Mouse (Mus musculus): ENCODE measurements around the gene Prr11. TPM values are rescaled to one million over a fixed set of nuclear protein-coding genes. Genes with fewer than 3 reads are reported as not detected.
"Not testable (repeated sequence)": the region's sequence is repeated elsewhere in the genome, so short reads cannot be mapped to it uniquely, and the experiment has no call there.

The Prr11 gene
- total RNA-seq (2022), result under 1 TPM; 0.25 to 0.55 (median 0.37) TPM

DNA sequence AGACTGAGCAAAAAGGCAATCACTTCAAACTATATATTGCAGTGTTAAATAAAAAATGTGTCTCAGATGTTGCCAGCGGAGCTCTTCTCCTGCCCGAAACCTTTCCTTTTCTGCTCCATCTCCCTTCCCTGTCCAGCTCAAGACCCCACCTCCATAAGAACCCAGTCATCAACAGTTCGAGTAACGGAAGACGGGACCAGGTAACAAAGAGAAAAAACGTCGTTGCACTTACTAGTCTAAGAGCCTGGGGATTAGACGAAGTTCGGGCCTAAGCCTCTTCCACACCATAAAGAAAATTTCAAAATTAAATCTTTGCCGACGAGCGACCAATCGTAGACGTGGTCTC, at the start of gene Prr11:
TSS of gene Prr11 (minus strand) at position 300 of the 346 bp plus-strand sequence.
- no peak for DNase-seq (ENCODE audit: low spot score)

DNA sequence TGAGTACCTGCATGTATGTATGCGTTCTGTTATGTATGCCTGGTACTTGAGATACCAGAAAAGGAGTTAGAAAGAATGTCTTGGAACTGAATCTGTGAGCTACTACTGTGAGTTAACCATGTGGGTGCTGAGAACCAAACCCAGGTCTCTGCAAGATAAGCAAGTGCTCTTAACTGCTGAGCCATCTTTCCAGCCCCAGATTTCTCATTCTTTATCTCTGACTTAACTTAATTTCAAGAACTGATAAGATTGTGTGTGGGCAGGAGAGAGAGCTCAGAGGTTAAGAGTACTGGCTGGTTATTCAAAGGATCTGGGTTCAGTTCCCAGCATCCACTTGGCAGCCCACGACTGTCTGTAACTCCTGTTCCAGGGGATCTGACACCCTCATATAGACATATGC, 49.5 kb upstream of the Prr11 start:
- no peak for DNase-seq (ENCODE audit: low spot score)

DNA sequence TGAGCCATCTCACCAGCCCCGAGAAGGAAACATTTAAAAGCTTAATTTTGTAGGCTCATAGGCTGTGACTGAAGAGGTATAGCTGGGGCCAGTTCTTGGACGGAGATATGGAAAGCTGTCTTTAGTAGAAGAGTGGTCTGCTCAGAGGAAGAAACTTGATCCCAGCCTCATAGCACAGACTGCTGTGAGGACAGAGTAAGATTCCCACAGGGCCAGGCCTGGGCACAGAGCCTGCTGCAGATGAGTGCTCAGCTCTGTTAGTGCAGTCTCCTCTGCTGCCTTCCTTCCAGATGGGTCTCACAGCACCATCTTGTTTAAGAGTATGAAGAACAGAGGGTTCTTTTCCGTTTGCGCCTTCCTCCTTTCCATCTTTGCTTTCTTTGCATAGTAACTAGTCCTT, 27.7 kb upstream of the Prr11 start:
- no peak for DNase-seq (ENCODE audit: low spot score)

DNA sequence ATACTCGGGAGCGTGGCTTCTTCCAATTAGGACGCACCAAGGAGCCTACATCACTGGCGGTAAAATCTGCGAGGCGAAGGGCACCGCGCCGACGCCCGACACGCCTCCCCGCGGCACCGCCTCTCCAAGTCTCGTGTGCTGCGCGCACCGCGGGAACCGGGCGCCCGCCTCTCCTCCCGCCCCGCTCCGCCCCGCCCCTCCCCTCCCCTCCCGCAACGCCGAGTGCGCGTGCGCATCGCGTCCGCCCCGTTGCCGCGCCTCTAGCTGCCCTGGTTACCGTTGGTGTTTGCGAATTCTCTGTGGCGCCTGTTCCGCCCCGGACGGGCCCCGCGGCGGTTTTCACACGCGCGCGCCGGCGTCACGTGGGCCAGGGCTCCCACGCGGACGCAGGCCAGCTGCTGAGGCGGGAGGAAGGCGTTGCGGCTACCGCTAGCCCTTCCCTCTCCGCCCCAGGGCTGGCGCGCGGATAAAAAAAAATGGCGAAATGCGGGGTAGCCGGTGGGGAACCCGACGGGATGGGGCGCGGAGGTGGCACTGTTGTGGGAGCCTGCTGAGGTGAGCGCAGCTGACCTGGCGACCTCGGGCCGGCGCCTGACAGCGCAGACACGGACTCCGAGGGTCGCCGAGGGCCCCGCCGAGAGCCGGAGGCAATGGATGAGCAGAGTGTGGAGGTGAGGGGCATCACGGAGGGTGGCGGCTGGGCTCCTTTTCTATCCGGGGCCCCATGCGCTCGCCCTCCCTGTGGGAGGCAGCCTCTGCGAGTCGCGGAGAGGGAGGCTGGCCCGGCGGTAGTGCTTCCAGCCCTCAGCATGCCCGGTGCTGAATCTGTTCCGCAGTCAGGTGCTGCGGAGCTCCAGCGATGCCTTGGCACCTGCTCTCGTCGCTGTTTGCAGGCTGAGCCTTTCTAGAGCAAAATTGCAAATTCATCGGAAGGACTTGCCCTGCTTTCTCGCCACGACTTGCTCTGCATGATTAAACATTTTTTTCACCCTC, 18.6 kb upstream of the Prr11 start, which contains the start of gene Trim37:
TSS of gene Trim37 (plus strand) at position 254 of the 993 bp plus-strand sequence.
- DNase-seq (ENCODE audit: low spot score), result peak; percentile 82

DNA sequence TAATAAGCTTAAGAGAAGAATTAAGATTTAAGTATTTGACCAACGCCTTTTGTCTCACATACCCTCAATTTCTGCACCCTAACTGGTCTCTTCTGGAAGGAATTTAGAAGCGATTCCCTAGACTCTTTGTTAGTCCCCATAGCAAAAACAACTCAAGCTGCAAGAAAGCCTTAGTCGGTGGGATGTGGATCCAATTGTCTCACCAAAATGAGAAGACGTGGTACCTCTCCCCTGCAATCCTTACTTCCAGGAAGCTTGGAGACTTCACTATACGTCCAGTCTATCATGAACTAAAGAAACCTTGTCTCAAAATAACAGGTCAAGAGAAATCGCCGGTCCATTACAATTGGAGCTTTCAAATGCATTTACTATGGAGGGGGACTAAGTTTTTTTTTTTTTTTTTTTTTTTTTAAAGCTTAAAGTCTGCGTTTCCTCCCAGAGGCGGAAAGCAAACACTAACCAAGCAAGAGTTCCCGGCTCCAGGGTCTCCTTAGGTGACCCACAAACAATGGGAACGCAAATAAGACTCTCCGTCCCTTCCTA, 17.8 kb upstream of the Prr11 start:
- peak; percentile 5 for DNase-seq (ENCODE audit: low spot score)

DNA sequence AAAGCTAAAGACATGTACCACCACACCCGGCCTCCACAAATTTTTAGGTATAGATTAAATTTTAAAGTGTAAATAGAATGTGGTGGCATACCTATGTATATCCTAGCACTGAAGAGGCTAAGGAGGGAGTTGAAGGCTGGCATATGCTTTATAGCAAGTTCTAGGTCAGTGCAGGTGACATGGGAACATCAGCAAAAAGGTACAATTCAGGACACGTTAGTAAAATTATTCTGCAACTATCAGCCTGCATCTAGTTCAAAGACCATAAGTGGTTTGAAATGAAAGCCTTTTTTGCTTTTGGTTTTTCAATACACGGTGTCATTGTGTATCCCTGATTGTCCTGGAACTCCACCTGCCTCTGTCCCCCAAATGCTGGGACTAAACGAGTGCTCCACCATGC, 17.1 kb upstream of the Prr11 start:
- no peak for DNase-seq (ENCODE audit: low spot score)

DNA sequence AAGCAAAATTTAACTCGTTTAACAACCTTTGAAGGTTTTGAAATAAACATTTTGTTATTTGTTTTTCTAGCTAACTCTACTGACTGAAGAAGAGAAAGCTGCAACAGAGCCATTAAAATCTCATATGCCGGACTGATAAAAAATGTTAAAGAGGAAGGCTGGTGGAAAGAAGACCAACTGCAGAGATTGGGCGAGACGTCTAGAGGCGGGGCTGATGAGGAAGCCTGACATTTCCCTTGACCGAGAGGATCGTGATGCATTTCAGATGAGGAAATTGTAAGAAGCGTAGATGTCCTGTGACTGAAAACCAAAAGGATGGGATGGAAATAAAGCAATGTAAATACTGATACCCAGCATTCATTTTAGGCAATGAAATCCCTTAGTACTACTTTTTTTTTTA, 13.4 kb upstream of the Prr11 start:
- DNase-seq (ENCODE audit: low spot score), result no peak

DNA sequence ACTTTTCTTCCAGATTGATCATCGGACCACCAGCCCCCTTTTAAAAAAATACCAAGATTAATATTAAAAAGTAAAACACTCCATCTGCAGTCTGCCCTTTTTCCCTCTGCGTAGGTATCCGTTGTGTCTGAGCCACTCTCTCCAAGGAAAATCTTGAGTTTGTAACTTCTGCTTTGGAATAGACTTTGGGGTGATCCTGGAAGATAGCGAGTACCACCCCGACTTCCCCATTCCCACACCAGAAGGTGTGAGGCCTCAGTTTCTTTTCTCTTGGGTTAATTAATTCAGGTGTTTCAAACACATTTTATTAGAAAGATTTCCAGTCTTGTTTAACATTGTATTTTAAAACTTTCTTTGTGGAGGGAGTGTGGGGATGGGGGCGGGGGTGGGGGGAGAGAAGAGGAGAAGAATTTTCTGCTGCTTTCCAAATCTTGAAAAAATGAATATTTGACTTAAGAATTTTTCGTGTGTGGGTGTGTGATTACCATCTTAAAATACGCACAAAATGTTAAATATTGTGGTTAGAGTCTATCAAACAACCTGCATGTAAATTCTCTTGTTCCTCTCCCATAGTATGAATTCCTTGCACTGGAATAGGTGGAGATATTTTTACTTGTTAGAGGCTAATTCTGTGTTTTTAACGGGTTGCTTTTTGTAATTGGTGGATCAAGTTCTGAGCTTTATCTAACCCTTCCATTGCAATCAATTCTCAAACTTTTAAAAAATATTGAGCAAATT, 1.8 kb upstream of the Prr11 start:
- no peak for DNase-seq (ENCODE audit: low spot score)

DNA sequence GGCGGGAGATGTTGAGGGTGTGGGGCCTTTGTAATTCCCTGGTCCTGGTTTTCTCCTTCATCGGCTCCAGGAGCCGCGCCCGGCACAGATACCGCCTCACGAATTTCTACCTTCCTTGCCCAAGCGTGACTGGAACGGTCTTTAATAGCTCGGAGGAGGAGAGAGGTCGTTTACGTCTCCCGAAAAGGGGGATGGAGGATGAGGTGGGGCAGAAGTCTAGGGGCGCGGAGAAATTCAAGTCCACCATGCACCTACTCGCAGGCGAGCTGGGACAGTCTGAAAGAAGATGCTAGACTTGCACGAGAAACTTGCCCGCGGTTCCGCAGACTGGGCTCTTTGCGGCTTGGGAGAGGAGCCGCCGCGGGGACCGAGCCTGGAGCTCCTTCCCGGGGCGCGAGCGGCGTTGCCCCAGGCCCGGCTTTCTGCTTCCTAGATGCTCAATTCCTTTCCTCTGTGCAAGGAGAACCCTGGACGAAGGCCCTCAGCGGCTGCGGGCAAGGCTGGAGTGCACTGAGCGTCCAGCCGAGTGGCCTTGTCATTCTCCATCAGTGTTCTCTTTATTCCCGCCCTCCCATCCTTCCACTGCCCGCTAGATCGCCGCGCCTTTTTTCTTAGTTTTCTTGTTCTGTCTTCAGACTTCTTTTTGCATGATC, 1.1 kb upstream of the Prr11 start:
- no peak for DNase-seq (ENCODE audit: low spot score)

DNA sequence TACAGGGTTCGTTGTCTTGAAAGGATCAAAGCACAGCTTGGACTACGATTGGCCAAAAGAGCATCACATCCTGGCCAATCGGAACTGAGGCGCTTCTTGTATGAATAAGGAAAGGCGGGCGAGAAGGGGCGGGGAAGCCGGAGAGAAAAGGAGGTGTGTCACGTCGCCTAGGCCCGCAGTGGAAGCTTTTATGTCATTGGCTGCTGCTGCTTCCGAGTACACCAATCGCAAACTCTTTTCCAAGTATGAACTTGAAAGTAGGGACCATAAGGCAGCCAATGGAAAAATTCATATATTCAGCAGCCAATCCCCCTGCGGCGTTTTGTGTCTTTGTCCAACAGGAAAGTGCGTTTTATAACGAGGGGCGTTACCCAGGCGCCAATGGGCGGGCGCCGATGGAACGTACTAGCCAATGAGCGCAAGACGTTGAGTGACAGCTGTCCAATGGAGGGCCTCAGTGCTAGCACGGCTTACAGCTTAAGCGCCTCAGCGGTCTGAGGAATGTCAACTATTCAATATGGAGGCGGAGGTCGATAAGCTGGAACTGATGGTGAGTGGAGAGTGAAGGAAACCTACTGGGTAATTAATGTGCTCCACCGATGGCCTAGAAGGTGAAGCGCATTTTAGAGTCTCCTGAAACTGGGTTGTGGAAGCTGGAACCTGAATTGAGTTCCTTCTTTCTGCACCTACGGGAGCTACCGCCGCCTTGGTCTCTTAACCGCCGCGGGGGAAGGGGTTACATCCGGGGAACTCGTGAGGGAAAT, 429 bp upstream of the Prr11 start, which contains the start of gene Ska2:
TSS of gene Ska2 (plus strand) at position 480 of the 764 bp plus-strand sequence.
- DNase-seq (ENCODE audit: low spot score), result peak; percentile 99

DNA sequence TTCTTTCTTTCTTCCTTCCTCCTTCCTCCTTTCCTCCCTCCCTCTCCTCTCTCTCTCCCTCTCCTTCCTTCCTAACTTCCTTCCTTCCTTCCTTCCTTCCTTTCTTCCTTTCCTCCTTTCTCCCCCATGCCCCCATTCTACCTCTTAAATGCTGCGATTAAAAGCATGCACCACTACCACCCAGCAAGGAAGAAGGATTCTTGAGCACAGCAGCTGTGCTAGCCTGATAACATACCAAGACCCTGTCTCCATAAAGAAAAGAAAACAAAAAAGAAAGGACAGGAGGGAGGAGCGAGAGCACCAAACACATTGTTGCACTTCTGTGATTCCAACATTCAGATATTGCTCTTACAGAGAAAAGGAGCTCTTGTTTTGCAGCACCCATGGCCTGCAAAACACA, 21.4 kb downstream of the Prr11 start:
- DNase-seq (ENCODE audit: low spot score), result no peak

DNA sequence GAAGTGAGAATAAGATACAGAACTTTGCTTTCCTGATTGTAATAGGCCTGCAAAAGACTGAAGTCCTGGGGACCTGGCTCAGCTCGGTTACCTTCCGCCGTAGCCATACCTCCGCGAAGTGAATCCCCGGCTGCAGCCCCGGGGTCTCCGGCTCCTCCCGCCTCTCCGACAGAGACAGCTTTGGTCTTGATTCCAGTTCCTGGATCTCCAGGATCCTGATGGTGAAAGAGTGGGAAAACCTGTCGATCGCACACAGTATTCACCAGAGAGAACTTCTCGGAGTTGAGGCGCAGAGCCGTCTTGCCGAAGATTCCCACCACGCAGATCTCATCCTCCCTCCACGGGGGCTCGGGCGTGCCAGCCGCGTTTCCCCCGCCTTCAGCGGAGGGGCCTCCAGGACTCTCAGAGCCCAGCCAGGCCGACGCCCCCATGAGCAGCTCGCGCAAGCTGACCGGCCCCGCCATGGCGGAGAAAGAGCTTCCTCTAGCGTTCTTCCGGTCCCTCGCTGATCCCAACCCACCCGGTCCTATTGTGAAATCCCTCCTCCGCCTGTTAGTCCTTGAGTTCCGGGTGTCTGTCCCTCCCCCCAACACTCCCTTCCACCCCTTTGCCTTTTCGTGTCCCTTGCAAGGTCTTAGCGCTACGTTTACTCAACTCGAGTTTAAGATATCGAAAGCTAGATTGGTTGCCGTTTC, 22.1 kb downstream of the Prr11 start, which contains the start of gene Smg8:
TSS of gene Smg8 (minus strand) at position 485 of the 695 bp plus-strand sequence.
- DNase-seq (ENCODE audit: low spot score), result peak; percentile 86

DNA sequence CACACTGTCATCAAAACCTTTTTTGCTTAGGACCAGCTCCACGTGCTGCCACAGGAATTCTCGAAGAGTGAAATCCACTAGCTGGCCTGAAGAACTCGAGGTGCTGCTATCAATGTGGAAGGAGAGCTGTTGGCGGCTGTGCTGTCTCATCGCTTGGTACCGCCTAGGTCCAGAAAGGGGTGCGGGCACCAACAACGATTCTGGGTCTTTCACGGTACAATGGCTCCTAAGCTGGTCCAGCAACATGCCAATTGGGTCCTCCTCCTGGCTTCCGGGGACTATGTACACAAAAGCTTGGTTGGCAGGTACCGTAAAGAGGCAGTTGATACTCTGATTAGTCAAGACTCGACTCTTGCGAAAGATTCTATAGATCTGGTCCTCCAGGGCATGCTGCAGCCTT, 23.0 kb downstream of the Prr11 start:
- no peak for DNase-seq (ENCODE audit: low spot score)

DNA sequence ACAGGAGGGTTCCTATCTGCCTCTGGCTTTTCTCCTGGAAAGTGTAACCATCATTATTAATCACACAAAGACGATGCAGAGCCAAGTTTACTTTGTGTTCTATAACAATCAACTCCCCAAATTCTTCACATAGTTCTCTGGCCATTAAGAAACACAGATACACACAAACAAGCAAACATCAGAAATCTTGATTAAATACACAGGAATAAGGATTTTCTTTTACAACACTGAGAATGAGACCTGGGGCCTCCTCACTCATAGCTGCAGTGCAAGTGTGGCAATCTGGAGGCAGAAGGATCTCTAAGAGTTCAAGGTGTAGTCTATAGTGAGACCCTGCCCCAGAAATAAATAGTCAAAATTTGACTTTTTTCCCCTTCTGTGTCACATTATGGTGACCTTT, 24.8 kb downstream of the Prr11 start:
- DNase-seq (ENCODE audit: low spot score), result no peak

DNA sequence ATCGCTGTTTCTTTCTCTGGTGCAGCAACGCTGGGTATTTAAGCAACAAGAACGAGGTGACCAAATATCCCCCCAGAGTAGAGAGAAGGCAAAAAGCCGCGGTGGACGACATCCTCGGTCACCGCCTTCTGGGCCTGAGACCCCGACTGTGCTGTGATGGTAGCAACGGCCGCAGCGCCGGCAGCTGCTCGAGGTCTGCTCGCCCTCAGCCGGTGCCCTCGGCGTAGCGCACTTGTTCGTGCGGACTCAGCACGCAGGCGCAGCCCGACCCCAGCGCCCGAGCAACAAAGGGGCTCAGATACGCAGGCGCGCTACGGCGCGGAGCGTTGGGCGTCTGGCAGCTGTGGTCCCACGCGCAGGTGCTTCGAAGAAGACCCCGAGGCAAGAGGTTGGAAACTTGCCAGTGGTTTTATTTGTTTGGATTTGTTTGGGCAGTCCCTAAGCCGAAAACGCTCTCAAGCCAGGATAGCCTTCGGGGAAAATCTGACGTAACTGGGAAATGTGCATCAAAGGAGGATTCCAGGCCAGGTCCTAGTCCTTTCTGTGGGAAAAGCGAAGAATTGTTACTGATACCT, 34.6 kb downstream of the Prr11 start, which contains the start of gene Gdpd1:
TSS of gene Gdpd1 (minus strand) at position 197 of the 575 bp plus-strand sequence.
- peak; percentile 86 for DNase-seq (ENCODE audit: low spot score)

DNA sequence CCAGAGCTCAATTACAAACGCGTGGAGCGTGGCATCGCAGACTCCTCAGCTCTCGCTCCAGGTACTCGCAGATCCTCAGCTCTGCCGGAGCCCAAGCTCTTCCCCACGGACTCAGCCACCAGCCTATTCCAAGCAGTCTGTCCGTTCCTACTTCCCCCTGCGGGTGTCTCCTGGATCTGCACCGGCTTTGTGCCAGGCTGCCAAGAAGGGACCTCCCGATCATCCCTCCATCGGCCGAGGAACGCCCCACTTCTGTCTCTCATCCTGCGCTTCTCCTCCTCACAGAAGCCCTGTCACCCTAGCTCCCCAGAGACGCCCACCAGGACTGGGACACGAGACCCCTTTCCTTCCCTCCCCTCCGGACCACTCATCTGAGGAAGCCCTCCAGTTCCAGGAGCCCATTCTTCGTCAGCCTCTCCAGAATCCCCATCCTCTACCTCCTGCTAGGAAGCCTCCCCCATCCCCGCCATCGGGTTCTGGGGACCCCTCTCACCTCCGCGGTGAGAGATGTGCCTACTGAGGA, 35.1 kb downstream of the Prr11 start:
- DNase-seq (ENCODE audit: low spot score), result peak; percentile 50

DNA sequence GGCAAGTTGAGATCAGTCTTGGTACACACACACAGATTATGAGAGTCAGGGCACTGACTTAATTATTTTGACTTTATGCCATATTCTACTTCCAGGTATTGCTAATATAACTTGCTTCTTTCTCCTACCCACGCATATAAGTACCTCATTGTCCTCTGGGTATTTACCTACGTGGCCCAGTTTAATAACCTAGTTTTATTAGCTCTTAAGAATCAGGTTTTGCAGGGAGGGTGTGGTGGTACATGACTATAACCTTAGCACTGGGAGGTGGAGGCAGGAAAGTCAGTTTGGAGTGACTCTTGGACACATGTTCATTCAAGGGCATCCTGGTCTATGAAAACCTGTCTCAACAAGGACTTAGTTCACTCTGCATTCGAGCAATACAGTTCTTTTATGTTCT, 46.4 kb downstream of the Prr11 start:
- no peak for DNase-seq (ENCODE audit: low spot score)

DNA sequence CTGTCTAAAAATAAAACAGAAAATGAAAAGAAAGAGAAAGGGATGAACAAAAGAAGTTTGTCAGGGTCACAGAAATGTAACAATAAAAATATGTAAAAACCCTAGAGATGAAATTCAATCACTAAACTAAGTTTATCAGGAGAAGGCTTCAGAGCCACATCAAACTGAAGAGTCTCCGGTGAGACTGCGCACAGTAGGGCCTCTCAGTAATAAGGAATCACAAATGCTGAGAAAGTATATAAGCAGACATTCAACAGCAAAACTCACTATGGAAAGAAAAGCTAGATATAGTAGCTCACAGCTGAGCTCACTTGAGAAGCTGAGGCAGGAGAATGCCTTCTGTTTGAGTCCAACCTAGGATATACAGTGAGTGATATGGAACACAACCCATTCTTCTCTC, 48.1 kb downstream of the Prr11 start:
- no peak for DNase-seq (ENCODE audit: low spot score)

DNA sequence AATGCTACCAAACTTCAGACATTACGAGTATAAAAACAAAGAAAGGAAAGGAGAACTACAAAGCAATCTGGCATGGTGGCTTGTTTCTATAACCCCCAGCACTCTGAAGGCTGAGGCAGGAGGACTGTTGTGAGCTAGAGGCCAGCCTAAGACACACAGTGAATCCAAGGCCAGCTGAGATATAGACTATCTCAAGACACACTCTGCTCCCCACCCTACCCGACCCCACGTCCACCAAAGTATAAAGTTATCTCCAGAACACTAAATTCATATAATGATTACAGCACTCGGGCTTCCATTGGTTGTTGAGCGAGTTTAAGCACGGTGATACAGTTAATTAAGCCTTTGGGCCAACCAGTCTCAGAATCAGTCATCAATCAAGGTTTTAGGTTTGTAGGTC, 52.2 kb downstream of the Prr11 start:
- DNase-seq (ENCODE audit: low spot score), result no peak

DNA sequence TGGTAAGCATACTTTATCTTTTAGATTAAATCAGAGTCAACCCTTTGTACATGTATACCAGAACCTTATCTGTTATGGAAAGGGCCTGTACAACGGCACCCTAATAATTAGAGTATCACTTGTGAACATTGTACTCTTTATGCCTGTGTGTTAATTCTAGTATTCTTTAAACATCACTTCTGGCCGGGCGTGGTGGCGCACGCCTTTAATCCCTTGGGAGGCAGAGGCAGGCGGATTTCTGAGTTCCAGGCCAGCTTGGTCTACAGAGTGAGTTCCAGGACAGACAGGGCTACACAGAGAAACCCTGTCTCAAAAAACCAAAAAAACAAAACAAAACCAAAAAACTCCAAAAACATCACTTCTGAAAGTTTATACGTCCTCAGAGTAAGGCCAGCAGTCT, 59.6 kb downstream of the Prr11 start:
- not testable (repeated sequence) for DNase-seq (ENCODE audit: low spot score)

Measured in heart, adult 8-10 months (tissue).